Mouse (Mus musculus) kidney, embryonic 15.5 days (tissue): ENCODE results near the gene Gm49394. TPM values are rescaled to one million over a fixed set of nuclear protein-coding genes. Genes with fewer than 3 reads are reported as not detected.

Experiments
- ATAC-seq: fragments of 200-750 bp; cut with Nextera tagmentation; replicated peaks from 2 replicates; pipeline ENCODE4 v1.8.0; 2017; ENCODE audit warnings: moderate TSS enrichment; ENCODE audit not compliant: low FRiP score
- H3K27ac ChIP-seq: fragments of 300-500 bp; sonication (generic); 2 replicates; pipeline ENCODE4 v1.5.1; 2015; ENCODE audit warnings: mild to moderate bottlenecking, inconsistent platforms
- H3K27me3 ChIP-seq: fragments of 300-500 bp; sonication (generic); 2 replicates; pipeline ENCODE4 v1.6.1; 2015; ENCODE audit warnings: inconsistent platforms
- H3K36me3 ChIP-seq: fragments of 300-500 bp; sonication (generic); 2 replicates; pipeline ENCODE4 v1.6.1; 2015; ENCODE audit warnings: inconsistent platforms
- H3K4me1 ChIP-seq: fragments of 300-500 bp; sonication (generic); 2 replicates; pipeline ENCODE4 v1.6.1; 2015; ENCODE audit warnings: inconsistent platforms
- H3K4me2 ChIP-seq: fragments of 300-500 bp; sonication (generic); 2 replicates; pipeline ENCODE4 v1.6.1; 2015; ENCODE audit warnings: moderate library complexity, mild to moderate bottlenecking, inconsistent platforms
- H3K4me3 ChIP-seq: fragments of 300-500 bp; sonication (generic); replicated peaks from 2 replicates; pipeline ENCODE4 v1.5.1; 2015; ENCODE audit warnings: mild to moderate bottlenecking, inconsistent platforms
- H3K9ac ChIP-seq: fragments of 300-500 bp; sonication (generic); 2 replicates; pipeline ENCODE4 v1.6.1; 2015; ENCODE audit warnings: mild to moderate bottlenecking, inconsistent platforms
- H3K9me3 ChIP-seq: fragments of 300-500 bp; sonication (generic); replicated peaks from 2 replicates; pipeline ENCODE4 v1.6.1; 2016; ENCODE audit warnings: inconsistent platforms
- WGBS: fragments of 180-500 bp; shearing (Covaris S2); methylation state at CpG from one replicate; pipeline ENCODE4 v1.1.7; 2015; ENCODE audit warnings: mixed read lengths; 5-methylcytosine and 5-hydroxymethylcytosine counted together
- polyA plus RNA-seq: library from polyadenylated mRNA; unstranded; fragments of >200 nt; fragmentation: Nextera tagmentation; extraction: Ambion mirVana; gene quantifications from 2 replicates; pipeline ENCODE4 v1.2.1, GENCODE M21; 2015

Gene Gm49394
- polyA plus RNA-seq, 1 experiment from 2014 or later: not detected

DNA sequence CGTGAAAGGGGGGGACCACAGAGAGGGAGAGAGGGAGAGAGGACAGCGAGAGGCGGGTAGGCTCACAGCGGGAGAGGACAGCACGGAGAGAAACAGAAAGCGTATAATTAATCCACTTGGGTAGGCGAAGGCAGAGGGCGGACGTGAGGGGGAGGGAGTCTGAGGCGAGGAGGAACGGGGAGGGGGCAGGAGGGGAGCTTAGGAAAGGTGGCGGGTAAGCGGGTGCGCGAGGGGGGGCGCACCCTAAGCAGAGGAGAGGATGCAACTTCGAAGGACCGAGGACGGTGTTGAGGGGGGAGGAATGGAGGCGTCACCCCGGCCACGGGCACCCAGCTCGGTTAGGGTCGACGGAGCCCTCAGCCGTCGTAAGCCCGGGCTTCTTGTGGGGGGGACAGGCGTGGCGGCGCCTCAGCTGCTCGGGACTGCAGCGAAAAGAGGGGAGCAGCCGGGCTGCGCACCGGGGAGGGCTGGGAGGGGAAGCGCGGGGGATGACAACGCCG, 11.0 kb downstream of the Gm49394 start:
- peak overlapping the region; percentile 78 for H3K4me2 ChIP-seq
- no peaks in the 10 kb centered on the region for H3K9me3 ChIP-seq
- 0% methylated on average over 39 of the region's 40 CpGs for WGBS
- H3K27me3 ChIP-seq: peaks cover 98% of the 10 kb centered on the region
- H3K4me1 ChIP-seq: peaks cover 72% of the 10 kb centered on the region
- peak overlapping the region; percentile 93 for H3K27ac ChIP-seq
- peak overlapping the region; percentile 61 for H3K4me3 ChIP-seq
- H3K9ac ChIP-seq: peak overlapping the region; percentile 71
- ATAC-seq: no peak
- H3K36me3 ChIP-seq: peaks cover 15% of the 10 kb centered on the region

DNA sequence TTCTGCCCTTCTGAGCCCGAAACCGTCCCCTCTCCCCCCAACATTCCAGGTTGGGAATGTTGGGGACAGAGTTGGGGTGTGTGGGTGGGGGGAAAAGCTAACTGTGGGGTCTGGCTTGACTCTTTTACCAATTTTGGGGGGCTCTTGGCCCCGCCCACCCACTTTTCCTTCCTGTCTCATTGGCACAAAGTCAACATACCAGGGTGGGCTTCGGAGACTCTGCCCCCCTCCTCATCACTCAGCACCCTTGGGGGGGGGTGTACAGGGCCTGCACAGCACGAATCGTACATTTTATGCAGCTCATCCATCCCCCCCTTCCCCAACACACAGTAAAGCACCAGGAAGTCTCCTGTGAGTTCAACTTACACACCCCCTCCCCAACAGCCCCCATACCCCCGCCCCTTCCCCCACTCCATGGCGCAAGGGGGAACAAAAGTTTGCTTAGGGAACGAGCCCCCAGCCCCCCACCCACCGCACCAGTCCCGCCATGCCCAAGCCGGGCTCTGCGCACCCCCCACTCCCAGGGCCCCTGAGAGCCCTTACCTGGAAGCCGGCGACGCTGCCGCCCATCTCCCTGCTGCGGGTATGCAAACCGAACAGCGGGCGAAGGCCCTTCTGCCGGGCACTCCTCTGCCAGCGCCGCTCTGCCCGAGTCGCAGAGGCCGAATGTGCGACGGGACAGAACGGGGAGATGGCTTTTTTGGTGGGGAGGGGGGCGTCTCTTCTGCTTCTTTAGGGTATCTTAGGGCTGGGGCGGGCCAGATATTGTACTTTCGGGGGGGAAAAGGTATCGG, 11.7 kb downstream of the Gm49394 start:
- Histone ChIP-seq H3K36me3 (peaks cover 20% of the 10 kb centered on the region), H3K27ac (peak overlapping the region; percentile 93), H3K4me2 (peak overlapping the region; percentile 78), H3K4me1 (peaks cover 67% of the 10 kb centered on the region), H3K4me3 (peak overlapping the region; percentile 61), H3K27me3 (peaks cover 96% of the 10 kb centered on the region), H3K9me3 (no peaks in the 10 kb centered on the region), H3K9ac (peak overlapping the region; percentile 71)
- under 1% methylated on average over 34 of the region's 34 CpGs for WGBS
- no peak for ATAC-seq

GRCm38 (mm10) chr7:142657341-142657791, 12.4 kb downstream of the Gm49394 start:
- 3% methylated on average over 8 of the region's 9 CpGs for WGBS
- Histone ChIP-seq H3K27me3 (peaks cover 92% of the 10 kb centered on the region), H3K36me3 (peaks cover 26% of the 10 kb centered on the region), H3K4me1 (peaks cover 67% of the 10 kb centered on the region), H3K4me3 (peak overlapping the region; percentile 61), H3K9ac (peak overlapping the region; percentile 71), H3K9me3 (no peaks in the 10 kb centered on the region), H3K4me2 (peak overlapping the region; percentile 78), H3K27ac (peak overlapping the region; percentile 93)
- peak; percentile 26; the same call in 1 of the 2 replicates for ATAC-seq

- peaks cover 65% of the 10 kb centered on the region for H3K4me1 ChIP-seq
- peak; percentile 17; the same call in 1 of the 2 replicates for ATAC-seq
- H3K4me3 ChIP-seq: peak overlapping the region; percentile 61
- H3K27ac ChIP-seq: no peak overlapping the region
- peak overlapping the region; percentile 45 for H3K9ac ChIP-seq
- WGBS: 25% methylated on average over 4 of the region's 4 CpGs
- H3K4me2 ChIP-seq: peak overlapping the region; percentile 78
- H3K9me3 ChIP-seq: no peaks in the 10 kb centered on the region
- H3K27me3 ChIP-seq: peaks cover 80% of the 10 kb centered on the region
- peaks cover 36% of the 10 kb centered on the region for H3K36me3 ChIP-seq
Measured at GRCm38 (mm10) chr7:142656055-142656454, 13.7 kb downstream of the Gm49394 start.

DNA sequence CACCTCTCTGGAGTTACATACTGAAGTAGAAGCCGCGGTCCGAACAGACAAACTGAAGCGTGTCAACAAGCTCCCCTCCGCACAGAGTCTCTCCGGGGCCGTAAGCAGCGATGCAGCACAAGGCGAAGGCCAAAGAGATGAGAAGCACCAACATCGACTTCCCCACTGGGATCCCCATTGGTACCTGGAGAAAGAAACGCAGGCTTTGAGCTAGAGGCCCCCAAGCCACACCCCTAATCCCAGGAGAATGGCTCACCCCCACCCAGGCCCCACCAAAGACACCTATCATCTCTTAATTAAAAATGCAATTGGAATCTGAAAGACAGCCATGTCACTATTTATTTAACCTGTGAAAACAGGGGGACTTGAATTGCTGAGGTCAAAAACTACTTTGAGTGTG, 14.1 kb downstream of the Gm49394 start:
- Histone ChIP-seq H3K4me1 (peaks cover 61% of the 10 kb centered on the region), H3K4me3 (peak overlapping the region; percentile 61), H3K4me2 (peak overlapping the region; percentile 78), H3K27ac (no peak overlapping the region), H3K27me3 (peaks cover 76% of the 10 kb centered on the region), H3K36me3 (peaks cover 38% of the 10 kb centered on the region), H3K9ac (peak overlapping the region; percentile 36), H3K9me3 (no peaks in the 10 kb centered on the region)
- WGBS: 6% methylated on average over 11 of the region's 11 CpGs
- ATAC-seq: no peak

DNA sequence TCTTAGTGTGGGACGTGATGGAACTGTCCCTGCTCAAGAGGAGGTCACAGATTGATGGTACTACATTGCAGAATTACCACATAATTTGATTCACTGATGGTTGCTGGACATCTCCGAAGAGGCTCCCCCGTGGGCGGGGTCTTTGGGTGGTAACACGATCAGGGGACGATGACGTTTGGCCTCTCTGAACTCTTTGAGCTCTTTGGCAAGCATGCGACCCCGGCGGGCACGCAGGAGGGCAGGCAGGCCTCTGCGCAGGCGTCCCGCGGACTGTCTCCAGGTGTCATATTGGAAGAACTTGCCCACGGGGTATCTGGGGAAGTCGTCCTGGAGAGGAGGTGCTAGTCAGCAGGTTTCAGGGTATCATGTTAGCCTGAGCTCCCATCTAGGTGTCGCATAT, 16.0 kb downstream of the Gm49394 start:
- Histone ChIP-seq H3K4me2 (0 out of 2 replicates have a peak overlapping the region, but pooled peaks have one; percentile 78), H3K4me3 (no peak overlapping the region), H3K27ac (0 out of 2 replicates have a peak overlapping the region, but pooled peaks have one; percentile 3), H3K4me1 (peaks cover 42% of the 10 kb centered on the region), H3K36me3 (peaks cover 38% of the 10 kb centered on the region), H3K9ac (no peak overlapping the region), H3K9me3 (no peaks in the 10 kb centered on the region), H3K27me3 (peaks cover 57% of the 10 kb centered on the region)
- WGBS: 22% methylated on average over 18 of the region's 18 CpGs
- ATAC-seq: no peak

DNA sequence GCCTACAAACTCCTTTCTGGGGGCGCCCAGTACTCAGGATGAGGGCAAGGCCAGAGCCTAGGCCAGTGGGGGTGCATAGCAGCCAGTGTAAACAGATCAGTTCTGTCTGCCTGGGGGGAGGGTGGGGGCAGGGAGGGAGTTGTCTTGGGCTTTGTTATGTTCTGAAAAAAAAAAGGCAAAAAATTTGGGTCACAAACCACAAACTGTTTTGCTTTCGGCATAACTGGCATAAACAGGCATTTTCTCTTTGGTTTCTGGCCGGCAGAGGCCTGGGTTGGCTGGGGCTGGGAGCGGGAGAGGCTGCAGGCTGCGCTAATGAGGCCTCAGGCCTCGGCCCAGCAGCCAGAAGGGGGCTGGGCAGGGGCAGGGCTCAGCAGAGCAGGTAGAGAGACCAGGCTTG, 23.1 kb downstream of the Gm49394 start:
- ATAC-seq: no peak; the same call in 1 of the 2 replicates
- no peak overlapping the region for H3K9ac ChIP-seq
- no peaks in the 10 kb centered on the region for H3K4me1 ChIP-seq
- no peak overlapping the region for H3K27ac ChIP-seq
- H3K27me3 ChIP-seq: no peaks in the 10 kb centered on the region
- H3K4me2 ChIP-seq: no peak overlapping the region
- no peaks in the 10 kb centered on the region for H3K9me3 ChIP-seq
- H3K36me3 ChIP-seq: peaks cover 8% of the 10 kb centered on the region
- WGBS: 37% methylated on average over 6 of the region's 6 CpGs
- H3K4me3 ChIP-seq: no peak overlapping the region

- H3K9me3 ChIP-seq: no peaks in the 10 kb centered on the region
- ATAC-seq: no peak
- H3K4me1 ChIP-seq: no peaks in the 10 kb centered on the region
- WGBS: 51% methylated on average over 5 of the region's 5 CpGs
- no peak overlapping the region for H3K9ac ChIP-seq
- no peak overlapping the region for H3K27ac ChIP-seq
- H3K36me3 ChIP-seq: no peaks in the 10 kb centered on the region
- no peak overlapping the region for H3K4me3 ChIP-seq
- no peaks in the 10 kb centered on the region for H3K27me3 ChIP-seq
- no peak overlapping the region for H3K4me2 ChIP-seq
Measured at GRCm38 (mm10) chr7:142645045-142645444, 24.7 kb downstream of the Gm49394 start.

DNA sequence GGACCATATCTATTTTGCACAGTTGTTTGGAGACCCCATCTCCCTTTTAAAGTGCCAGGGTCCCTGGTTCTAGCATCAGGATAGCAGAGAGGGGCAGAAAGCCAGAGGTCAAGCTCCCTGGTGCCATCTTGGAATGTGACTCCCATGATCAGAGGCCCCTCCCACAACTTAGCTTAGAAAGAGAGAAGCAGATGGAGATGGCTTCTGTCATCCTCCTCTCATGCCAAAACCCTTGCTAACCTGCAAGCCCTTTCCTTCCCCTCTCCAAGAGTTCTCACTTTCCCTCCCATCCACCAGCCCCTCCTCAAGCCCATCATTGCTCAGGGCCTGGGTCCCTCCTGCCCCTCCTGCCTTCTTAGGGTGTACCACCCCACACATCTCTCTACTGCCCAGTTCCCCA, 33.6 kb downstream of the Gm49394 start:
- Histone ChIP-seq H3K36me3 (no peaks in the 10 kb centered on the region), H3K4me1 (peaks cover 9% of the 10 kb centered on the region; the same call in 1 of the 2 replicates), H3K27me3 (no peaks in the 10 kb centered on the region), H3K27ac (no peak overlapping the region), H3K4me2 (no peak overlapping the region), H3K4me3 (no peak overlapping the region), H3K9me3 (no peaks in the 10 kb centered on the region), H3K9ac (no peak overlapping the region)
- ATAC-seq: no peak

- no peak for ATAC-seq
- Histone ChIP-seq H3K36me3 (no peaks in the 10 kb centered on the region), H3K4me2 (no peak overlapping the region), H3K9ac (no peak overlapping the region), H3K4me3 (no peak overlapping the region), H3K9me3 (no peaks in the 10 kb centered on the region), H3K27ac (no peak overlapping the region), H3K27me3 (no peaks in the 10 kb centered on the region), H3K4me1 (no peaks in the 10 kb centered on the region)
- 82% methylated on average over 10 of the region's 10 CpGs for WGBS
Measured at GRCm38 (mm10) chr7:142630691-142631090, 39.1 kb downstream of the Gm49394 start.

GRCm38 (mm10) chr7:142629806-142630205, 39.9 kb downstream of the Gm49394 start:
- 79% methylated on average over 6 of the region's 6 CpGs for WGBS
- no peak for ATAC-seq
- Histone ChIP-seq H3K27ac (no peak overlapping the region), H3K4me2 (no peak overlapping the region), H3K36me3 (no peaks in the 10 kb centered on the region), H3K4me1 (no peaks in the 10 kb centered on the region), H3K4me3 (no peak overlapping the region), H3K9me3 (no peaks in the 10 kb centered on the region), H3K9ac (no peak overlapping the region), H3K27me3 (no peaks in the 10 kb centered on the region)

DNA sequence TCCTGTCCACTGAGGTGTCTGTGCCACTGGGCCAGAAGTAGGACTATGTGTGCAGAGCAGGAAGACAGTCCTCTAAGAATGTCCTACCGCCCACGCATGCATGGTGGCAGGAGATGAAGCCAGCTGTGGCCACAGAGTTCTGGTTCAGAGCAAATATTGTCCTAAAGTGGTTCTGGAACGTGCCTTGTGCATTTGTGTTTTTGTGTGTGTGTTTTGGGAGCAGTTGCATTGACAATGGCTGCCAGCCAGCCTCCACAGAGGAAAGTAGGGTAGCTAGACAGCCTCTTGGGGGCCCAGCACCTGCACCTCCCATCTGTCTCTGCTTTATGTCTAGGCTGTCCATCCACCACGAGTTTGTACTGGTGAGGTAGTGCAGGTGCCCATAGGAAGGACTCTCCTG, 47.6 kb downstream of the Gm49394 start:
- H3K4me2 ChIP-seq: no peak overlapping the region
- 74% methylated on average over 4 of the region's 4 CpGs for WGBS
- no peaks in the 10 kb centered on the region for H3K9me3 ChIP-seq
- H3K4me1 ChIP-seq: no peaks in the 10 kb centered on the region
- no peak overlapping the region for H3K9ac ChIP-seq
- H3K27me3 ChIP-seq: no peaks in the 10 kb centered on the region
- no peaks in the 10 kb centered on the region for H3K36me3 ChIP-seq
- ATAC-seq: no peak
- H3K4me3 ChIP-seq: no peak overlapping the region
- H3K27ac ChIP-seq: no peak overlapping the region
